Mouse (Mus musculus): Measurements from ENCODE around the gene Ctsj. TPM values are rescaled to one million over a fixed set of nuclear protein-coding genes. Genes with fewer than 3 reads are reported as not detected.
"Not testable (repeated sequence)": the region's sequence is repeated elsewhere in the genome, so short reads cannot be mapped to it uniquely, and the experiment has no call there.

The Ctsj gene
- polyA plus RNA-seq (2014; fragmentation: Nextera tagmentation; extraction: Ambion mirVana): not detected in 2 replicates

GRCm38 (mm10) chr13:61005859-61006258, at the start of gene Ctsj:
Gene Ctsj, minus strand, starts transcription at chr13:61005959.
- DNase-seq (ENCODE audit: low spot score): no peak
- 79% methylated on average over 3 of the region's 3 CpGs for WGBS
- Histone ChIP-seq H3K36me3 (ENCODE audit: control insufficient read depth, insufficient read depth, low read length) (no peaks in the 10 kb centered on the region), H3K9me3 (ENCODE audit: control insufficient read depth, low read length) (0 out of 2 replicates have a peak, but pooled peaks cover 2% of the 10 kb centered on the region), H3K4me1 (replicated peaks; ENCODE audit: control insufficient read depth, insufficient read depth, low read length) (no peaks in the 10 kb centered on the region), H3K4me2 (replicated peaks; ENCODE audit: low read depth, low read length) (no peak within 1 kb of the TSS), H3K4me3 (ENCODE audit: low read depth, low read length) (no peak within 1 kb of the TSS), H3K9ac (ENCODE audit: low read depth, low read length) (no peak within 1 kb of the TSS), H3K27me3 (ENCODE audit: control insufficient read depth, insufficient read depth, low read length) (no peaks in the 10 kb centered on the region), H3K27ac (ENCODE audit: low read depth, low read length) (no peak within 1 kb of the TSS)
- no peak for ATAC-seq (ENCODE audit: low FRiP score)

- Histone ChIP-seq H3K27ac (ENCODE audit: low read depth, low read length) (no peak within 1 kb of the TSS), H3K9me3 (ENCODE audit: control insufficient read depth, low read length) (0 out of 2 replicates have a peak, but pooled peaks cover 3% of the 10 kb centered on the region), H3K4me2 (replicated peaks; ENCODE audit: low read depth, low read length) (no peak within 1 kb of the TSS), H3K4me1 (replicated peaks; ENCODE audit: control insufficient read depth, insufficient read depth, low read length) (no peaks in the 10 kb centered on the region), H3K4me3 (ENCODE audit: low read depth, low read length) (no peak within 1 kb of the TSS), H3K9ac (ENCODE audit: low read depth, low read length) (no peak within 1 kb of the TSS), H3K27me3 (ENCODE audit: control insufficient read depth, insufficient read depth, low read length) (no peaks in the 10 kb centered on the region), H3K36me3 (ENCODE audit: control insufficient read depth, insufficient read depth, low read length) (no peaks in the 10 kb centered on the region)
- WGBS: 64% methylated on average over 3 of the region's 3 CpGs
- no peak for ATAC-seq (ENCODE audit: low FRiP score)
- no peak for DNase-seq (ENCODE audit: low spot score)
Observed at GRCm38 (mm10) chr13:61040531-61040930, 34.8 kb upstream of the Ctsj start, which contains the start of gene Ctsq. Gene Ctsq, minus strand, starts transcription at chr13:61040631.

GRCm38 (mm10) chr13:61022785-61023184, 17.0 kb upstream of the Ctsj start:
- H3K27ac ChIP-seq (ENCODE audit: low read depth, low read length): no peak overlapping the region
- H3K36me3 ChIP-seq (ENCODE audit: control insufficient read depth, insufficient read depth, low read length): no peaks in the 10 kb centered on the region
- peaks cover 5% of the 10 kb centered on the region; the same call in 1 of the 2 replicates for H3K9me3 ChIP-seq (ENCODE audit: control insufficient read depth, low read length)
- no peak for ATAC-seq (ENCODE audit: low FRiP score)
- no peak overlapping the region for H3K4me3 ChIP-seq (ENCODE audit: low read depth, low read length)
- DNase-seq (ENCODE audit: low spot score): no peak
- H3K4me2 ChIP-seq (replicated peaks; ENCODE audit: low read depth, low read length): no peak overlapping the region
- no peaks in the 10 kb centered on the region for H3K27me3 ChIP-seq (ENCODE audit: control insufficient read depth, insufficient read depth, low read length)
- no peaks in the 10 kb centered on the region for H3K4me1 ChIP-seq (replicated peaks; ENCODE audit: control insufficient read depth, insufficient read depth, low read length)
- 82% methylated on average over 3 of the region's 3 CpGs for WGBS
- H3K9ac ChIP-seq (ENCODE audit: low read depth, low read length): no peak overlapping the region

- Histone ChIP-seq H3K4me2 (replicated peaks; ENCODE audit: low read depth, low read length) (no peak overlapping the region), H3K4me1 (replicated peaks; ENCODE audit: control insufficient read depth, insufficient read depth, low read length) (no peaks in the 10 kb centered on the region), H3K9me3 (ENCODE audit: control insufficient read depth, low read length) (peaks cover 8% of the 10 kb centered on the region; the same call in 1 of the 2 replicates), H3K4me3 (ENCODE audit: low read depth, low read length) (no peak overlapping the region), H3K27me3 (ENCODE audit: control insufficient read depth, insufficient read depth, low read length) (no peaks in the 10 kb centered on the region), H3K36me3 (ENCODE audit: control insufficient read depth, insufficient read depth, low read length) (no peaks in the 10 kb centered on the region), H3K27ac (ENCODE audit: low read depth, low read length) (no peak overlapping the region), H3K9ac (ENCODE audit: low read depth, low read length) (no peak overlapping the region)
- ATAC-seq (ENCODE audit: low FRiP score) (no peak), DNase-seq (ENCODE audit: low spot score) (no peak)
- WGBS: 91% methylated on average over 4 of the region's 6 CpGs
Observed at GRCm38 (mm10) chr13:61021844-61022243, 16.1 kb upstream of the Ctsj start.

- ATAC-seq (ENCODE audit: low FRiP score) (no peak), DNase-seq (ENCODE audit: low spot score) (no peak)
- 82% methylated on average over 4 of the region's 4 CpGs for WGBS
- Histone ChIP-seq H3K9ac (ENCODE audit: low read depth, low read length) (no peak overlapping the region), H3K27ac (ENCODE audit: low read depth, low read length) (no peak overlapping the region), H3K27me3 (ENCODE audit: control insufficient read depth, insufficient read depth, low read length) (no peaks in the 10 kb centered on the region), H3K4me1 (replicated peaks; ENCODE audit: control insufficient read depth, insufficient read depth, low read length) (no peaks in the 10 kb centered on the region), H3K4me2 (replicated peaks; ENCODE audit: low read depth, low read length) (no peak overlapping the region), H3K4me3 (ENCODE audit: low read depth, low read length) (no peak overlapping the region), H3K9me3 (ENCODE audit: control insufficient read depth, low read length) (no peaks in the 10 kb centered on the region), H3K36me3 (ENCODE audit: control insufficient read depth, insufficient read depth, low read length) (no peaks in the 10 kb centered on the region)
Observed at GRCm38 (mm10) chr13:61010171-61010570, 4.4 kb upstream of the Ctsj start.

GRCm38 (mm10) chr13:60997600-60997999, 8.2 kb downstream of the Ctsj start:
- Histone ChIP-seq H3K9me3 (ENCODE audit: control insufficient read depth, low read length) (peaks cover 3% of the 10 kb centered on the region; the same call in 1 of the 2 replicates), H3K36me3 (ENCODE audit: control insufficient read depth, insufficient read depth, low read length) (no peaks in the 10 kb centered on the region), H3K27me3 (ENCODE audit: control insufficient read depth, insufficient read depth, low read length) (no peaks in the 10 kb centered on the region), H3K4me2 (replicated peaks; ENCODE audit: low read depth, low read length) (no peak overlapping the region), H3K9ac (ENCODE audit: low read depth, low read length) (no peak overlapping the region), H3K27ac (ENCODE audit: low read depth, low read length) (no peak overlapping the region), H3K4me1 (replicated peaks; ENCODE audit: control insufficient read depth, insufficient read depth, low read length) (no peaks in the 10 kb centered on the region), H3K4me3 (ENCODE audit: low read depth, low read length) (no peak overlapping the region)
- no peak for DNase-seq (ENCODE audit: low spot score)
- no peak for ATAC-seq (ENCODE audit: low FRiP score)
- WGBS: 66% methylated on average over 2 of the region's 2 CpGs

GRCm38 (mm10) chr13:60986915-60987314, 18.8 kb downstream of the Ctsj start:
- H3K36me3 ChIP-seq (ENCODE audit: control insufficient read depth, insufficient read depth, low read length); DNase-seq (ENCODE audit: low spot score); H3K27me3 ChIP-seq (ENCODE audit: control insufficient read depth, insufficient read depth, low read length); H3K9ac ChIP-seq (ENCODE audit: low read depth, low read length); H3K4me1 ChIP-seq (replicated peaks; ENCODE audit: control insufficient read depth, insufficient read depth, low read length); H3K9me3 ChIP-seq (ENCODE audit: control insufficient read depth, low read length); H3K27ac ChIP-seq (ENCODE audit: low read depth, low read length); H3K4me2 ChIP-seq (replicated peaks; ENCODE audit: low read depth, low read length); ATAC-seq (ENCODE audit: low FRiP score); H3K4me3 ChIP-seq (ENCODE audit: low read depth, low read length): not testable (repeated sequence)
- WGBS: 68% methylated on average over 3 of the region's 5 CpGs

- not testable (repeated sequence) for H3K4me3 ChIP-seq (ENCODE audit: low read depth, low read length); DNase-seq (ENCODE audit: low spot score); H3K27me3 ChIP-seq (ENCODE audit: control insufficient read depth, insufficient read depth, low read length); H3K4me2 ChIP-seq (replicated peaks; ENCODE audit: low read depth, low read length); H3K27ac ChIP-seq (ENCODE audit: low read depth, low read length); H3K36me3 ChIP-seq (ENCODE audit: control insufficient read depth, insufficient read depth, low read length); H3K4me1 ChIP-seq (replicated peaks; ENCODE audit: control insufficient read depth, insufficient read depth, low read length); ATAC-seq (ENCODE audit: low FRiP score); H3K9ac ChIP-seq (ENCODE audit: low read depth, low read length); H3K9me3 ChIP-seq (ENCODE audit: control insufficient read depth, low read length)
- 72% methylated on average over 4 of the region's 4 CpGs for WGBS
Observed at GRCm38 (mm10) chr13:60972319-60972718, 33.4 kb downstream of the Ctsj start.

GRCm38 (mm10) chr13:60963985-60964384, 41.8 kb downstream of the Ctsj start:
- H3K27me3 ChIP-seq (ENCODE audit: control insufficient read depth, insufficient read depth, low read length); H3K36me3 ChIP-seq (ENCODE audit: control insufficient read depth, insufficient read depth, low read length); H3K27ac ChIP-seq (ENCODE audit: low read depth, low read length); ATAC-seq (ENCODE audit: low FRiP score); H3K9me3 ChIP-seq (ENCODE audit: control insufficient read depth, low read length); DNase-seq (ENCODE audit: low spot score); H3K4me3 ChIP-seq (ENCODE audit: low read depth, low read length); H3K4me2 ChIP-seq (replicated peaks; ENCODE audit: low read depth, low read length); H3K4me1 ChIP-seq (replicated peaks; ENCODE audit: control insufficient read depth, insufficient read depth, low read length); H3K9ac ChIP-seq (ENCODE audit: low read depth, low read length): not testable (repeated sequence)
- 36% methylated on average over 4 of the region's 5 CpGs for WGBS

Data from hindbrain, embryonic 11.5 days (tissue).